Mouse (Mus musculus) brain, adult 2 months (tissue): ENCODE measurements around the gene Fbxl21.

ENCODE experiments used
- DNase-seq: peaks from one replicate; pipeline ENCODE4 v3.0.0; 2011; ENCODE audit warnings: low read depth, low spot score

The Fbxl21 gene

DNA sequence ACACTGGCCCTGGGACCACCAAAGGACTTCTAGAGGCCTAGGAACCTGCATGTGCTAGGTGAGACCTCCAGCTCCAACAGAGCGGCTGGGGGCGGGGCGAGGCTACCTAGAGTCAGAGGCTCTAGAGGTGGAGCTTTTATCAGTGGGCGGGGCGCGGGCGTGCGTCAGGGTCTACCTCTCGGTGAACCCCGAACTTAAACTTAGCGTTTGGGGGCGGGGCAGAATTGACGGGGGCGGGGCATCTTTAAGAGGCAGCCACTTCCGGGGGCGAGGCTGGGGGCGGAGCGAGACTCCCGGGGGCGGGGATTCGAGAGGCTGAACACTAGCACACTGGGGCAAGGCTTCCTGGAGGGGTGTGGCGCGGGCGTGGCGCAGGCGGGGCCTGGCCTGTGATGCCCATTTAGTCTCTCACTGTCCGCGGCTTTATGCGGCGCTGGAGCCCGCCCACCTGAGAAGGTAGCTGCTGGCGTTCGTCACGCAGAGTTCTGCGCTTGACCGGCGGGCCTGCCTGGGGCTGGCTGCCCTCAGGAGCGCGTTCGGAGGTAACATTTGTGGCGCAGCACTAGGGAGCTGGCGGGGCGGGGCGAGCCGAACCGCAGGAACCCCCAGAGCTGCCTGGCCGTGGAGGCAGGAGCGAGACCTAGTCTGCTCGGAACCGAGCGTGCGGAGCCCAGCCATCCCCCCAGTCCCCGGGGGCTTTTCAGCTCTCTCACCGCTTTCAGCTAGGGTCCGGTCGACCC lies at the start of gene Fbxl21:
Gene Fbxl21, plus strand, starts transcription at position 392 of the 740 bp plus-strand sequence.
- DNase-seq, result peak; percentile 96

DNA sequence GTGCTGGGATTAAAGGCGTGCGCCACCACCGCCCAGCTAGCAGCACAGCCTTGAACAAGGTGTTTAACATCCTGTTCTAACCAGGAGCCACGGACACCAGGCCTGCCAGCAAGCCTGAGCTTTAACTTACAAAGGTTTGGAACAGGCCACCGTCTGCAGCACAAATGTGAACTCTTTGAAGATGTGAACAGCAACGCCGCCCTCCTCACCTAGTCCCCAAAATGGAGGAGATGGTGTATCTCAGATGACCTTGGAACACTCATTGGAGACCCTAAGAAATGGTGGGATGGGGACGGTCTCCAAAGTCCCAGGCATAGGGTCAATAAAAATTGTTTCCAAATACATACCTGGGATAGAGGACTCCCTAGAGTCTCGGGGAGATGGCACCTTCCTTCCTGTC lies 49.6 kb upstream of the Fbxl21 start:
- DNase-seq, result no peak

DNA sequence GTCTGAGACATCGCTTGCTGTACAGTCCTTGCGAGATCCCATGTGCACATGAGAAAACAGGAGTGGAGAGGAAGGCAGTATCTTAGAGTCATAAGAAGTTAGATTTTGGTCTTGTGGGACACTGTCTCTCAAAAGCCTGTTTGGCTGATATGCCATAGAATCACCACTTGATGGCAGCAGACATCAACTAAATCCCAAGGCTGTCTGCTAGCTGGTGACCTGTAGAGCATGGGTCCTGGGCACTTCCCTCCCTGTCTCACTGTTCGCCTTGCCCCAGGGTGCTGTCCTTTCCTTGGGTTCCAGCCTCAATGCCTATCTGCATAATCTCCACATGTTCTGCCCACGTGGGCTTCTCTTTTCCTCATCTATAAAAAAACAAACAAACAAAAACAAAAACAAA lies 46.9 kb upstream of the Fbxl21 start:
- DNase-seq, result peak; percentile 84

GRCm38 (mm10) chr13:56476790-56477189 lies 45.5 kb upstream of the Fbxl21 start:
- no peak for DNase-seq

GRCm38 (mm10) chr13:56477271-56477670 lies 45.0 kb upstream of the Fbxl21 start:
- peak; percentile 72 for DNase-seq

- DNase-seq, result no peak
Measured at GRCm38 (mm10) chr13:56478027-56478426, 44.2 kb upstream of the Fbxl21 start.

DNA sequence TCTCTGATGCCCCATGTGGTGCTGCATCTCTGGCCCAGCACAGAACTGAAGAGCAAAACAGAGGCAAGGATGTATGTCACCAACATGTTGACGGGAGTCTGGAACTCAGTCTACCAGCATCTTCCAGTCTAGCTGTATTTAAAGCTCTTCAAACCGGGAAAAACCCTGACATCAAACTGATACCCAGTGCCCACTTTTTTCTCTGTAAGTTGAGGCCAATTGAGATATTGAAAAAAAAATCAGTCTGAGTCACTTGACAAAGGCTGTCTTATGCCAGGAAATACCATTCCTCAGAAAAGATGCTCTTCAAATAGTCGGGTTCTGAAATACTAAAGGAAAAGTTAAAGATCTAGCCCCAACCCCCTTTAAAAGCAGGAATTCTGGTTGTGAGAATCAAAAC lies 40.1 kb upstream of the Fbxl21 start, which contains the start of gene Il9:
Gene Il9, minus strand, starts transcription at position 101 of the 400 bp plus-strand sequence.
- DNase-seq, result no peak

DNA sequence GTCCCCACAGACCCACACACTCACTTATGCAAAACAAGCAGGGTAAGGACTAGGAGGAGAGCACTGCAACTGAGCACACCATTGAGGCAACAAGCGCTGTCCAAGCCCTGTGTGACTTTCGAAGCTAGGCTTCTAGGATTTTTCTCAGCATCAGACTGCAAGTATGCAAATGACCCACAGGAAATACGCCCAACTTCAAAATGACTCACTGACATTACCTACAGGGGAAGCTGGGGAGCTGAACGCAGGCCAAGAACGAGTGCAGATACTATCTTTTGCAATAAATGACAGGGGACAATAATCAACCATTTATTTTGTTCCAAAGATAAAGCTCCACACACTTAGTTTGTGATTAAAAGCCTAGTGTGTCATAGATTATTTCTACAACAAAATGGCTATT lies 34.3 kb upstream of the Fbxl21 start:
- peak; percentile 18 for DNase-seq

DNA sequence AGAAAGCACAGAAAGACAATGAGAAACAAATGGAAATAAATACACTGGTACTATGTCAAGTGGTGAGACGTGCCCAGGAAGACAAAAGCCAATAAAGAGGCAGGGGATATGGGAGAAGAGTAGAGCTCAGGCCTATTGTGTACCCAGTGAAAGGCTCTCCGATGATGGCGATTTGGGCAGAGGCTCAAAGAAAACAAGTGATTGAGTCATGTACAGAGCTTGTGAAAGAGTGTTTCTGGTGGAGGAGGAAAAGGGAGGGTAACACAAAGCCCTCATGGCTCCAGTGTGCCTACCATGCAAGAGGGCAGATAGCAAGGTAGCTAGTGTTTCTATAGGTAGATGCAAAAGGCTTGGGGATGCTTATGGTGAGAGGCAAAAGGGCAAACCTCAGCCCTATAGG lies 27.8 kb upstream of the Fbxl21 start:
- DNase-seq, result no peak

GRCm38 (mm10) chr13:56500132-56500531 lies 22.1 kb upstream of the Fbxl21 start:
- DNase-seq, result peak; percentile 37

GRCm38 (mm10) chr13:56500636-56501035 lies 21.6 kb upstream of the Fbxl21 start:
- DNase-seq, result no peak

DNA sequence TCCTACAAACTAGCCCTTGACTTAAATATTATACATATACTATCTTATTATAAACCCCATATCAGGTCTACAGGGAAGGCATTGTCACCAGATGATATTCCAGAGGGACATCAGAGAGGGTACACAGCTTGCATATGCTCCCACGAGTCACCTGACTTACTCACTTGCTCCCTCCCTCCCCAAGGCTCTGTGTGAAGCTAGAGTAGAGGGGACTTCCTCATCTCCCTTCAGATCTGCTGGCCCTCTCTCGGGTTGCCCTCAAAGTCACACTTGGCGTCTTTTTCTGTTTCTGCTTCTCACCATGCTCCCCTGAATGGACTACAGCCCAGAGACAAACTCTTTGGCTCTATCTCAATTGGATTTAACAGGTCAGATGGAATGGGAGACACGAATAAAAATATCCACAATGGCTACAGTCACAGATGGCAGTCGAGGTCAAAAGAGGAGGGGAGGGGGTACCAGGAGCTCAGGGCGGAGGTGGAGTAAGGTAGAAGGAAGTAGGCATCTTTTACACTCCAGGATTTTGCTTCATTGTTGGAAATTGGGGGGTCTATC lies 20.3 kb upstream of the Fbxl21 start:
- DNase-seq, result peak; percentile 53

DNA sequence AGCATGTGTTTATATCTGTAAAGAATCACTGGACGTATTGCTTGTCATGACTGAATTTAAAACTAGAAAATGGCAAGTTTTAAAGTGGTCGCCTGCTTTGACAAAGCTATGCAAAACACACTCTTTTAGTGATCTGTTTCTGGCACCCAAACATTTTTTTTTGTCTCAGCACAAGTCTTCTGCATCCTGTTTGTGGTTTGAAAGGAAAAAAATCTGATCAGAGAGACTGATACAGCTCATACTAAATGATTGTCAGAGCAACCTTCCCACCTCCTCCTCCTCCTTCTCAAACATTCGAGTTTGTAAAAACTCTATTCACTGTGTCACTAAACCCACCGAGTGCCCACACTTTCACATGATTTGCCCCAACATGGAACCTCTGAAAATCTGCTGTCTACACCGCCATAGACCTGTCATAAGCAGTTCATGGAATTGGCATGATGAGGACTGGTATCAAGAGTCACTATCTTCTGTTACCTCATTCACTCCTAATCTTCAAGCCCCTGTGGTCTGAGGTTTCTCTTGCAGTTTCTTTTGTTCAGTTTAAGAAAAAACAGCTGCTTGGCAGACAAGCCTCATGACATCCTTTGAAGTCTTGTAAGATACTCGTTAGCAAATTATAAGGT lies 15.3 kb upstream of the Fbxl21 start:
- no peak for DNase-seq

DNA sequence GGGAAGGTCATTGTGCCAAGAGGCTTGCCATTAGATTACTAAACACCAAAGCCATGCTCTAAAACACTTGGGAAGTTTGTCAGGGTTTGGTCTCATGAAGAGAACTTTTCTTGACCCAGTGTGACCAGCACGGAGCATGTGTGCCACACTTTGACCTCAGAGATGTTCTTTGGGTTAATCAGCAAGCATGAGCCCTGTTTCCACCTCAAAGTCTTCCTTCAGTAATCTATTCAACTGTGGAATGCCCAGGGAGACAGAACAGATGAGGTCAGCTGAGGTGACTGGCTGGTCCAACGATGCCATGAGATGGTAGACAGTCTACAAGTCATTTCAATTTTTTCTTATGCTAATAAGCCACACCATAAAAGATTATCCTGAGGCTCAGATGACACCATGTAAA lies 12.5 kb upstream of the Fbxl21 start:
- no peak for DNase-seq

DNA sequence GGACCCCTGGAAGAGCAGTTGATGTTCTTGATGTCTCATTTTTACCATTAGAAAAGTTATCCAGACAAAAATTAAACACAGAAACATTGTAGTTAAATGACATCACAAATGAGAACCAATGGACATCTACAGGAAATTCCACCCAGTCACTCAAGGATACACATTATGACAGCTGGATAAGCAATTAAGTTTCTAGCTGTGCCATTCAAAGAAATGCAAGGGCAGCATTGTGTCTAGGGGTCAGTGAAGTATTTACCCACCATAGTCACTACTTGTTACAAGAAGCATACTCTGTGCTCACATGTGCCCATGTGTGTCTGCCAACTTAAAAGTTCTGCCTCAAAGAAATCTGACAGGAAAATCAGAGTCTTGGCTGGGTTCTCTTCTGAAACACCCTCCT lies 8.7 kb upstream of the Fbxl21 start:
- DNase-seq, result no peak

DNA sequence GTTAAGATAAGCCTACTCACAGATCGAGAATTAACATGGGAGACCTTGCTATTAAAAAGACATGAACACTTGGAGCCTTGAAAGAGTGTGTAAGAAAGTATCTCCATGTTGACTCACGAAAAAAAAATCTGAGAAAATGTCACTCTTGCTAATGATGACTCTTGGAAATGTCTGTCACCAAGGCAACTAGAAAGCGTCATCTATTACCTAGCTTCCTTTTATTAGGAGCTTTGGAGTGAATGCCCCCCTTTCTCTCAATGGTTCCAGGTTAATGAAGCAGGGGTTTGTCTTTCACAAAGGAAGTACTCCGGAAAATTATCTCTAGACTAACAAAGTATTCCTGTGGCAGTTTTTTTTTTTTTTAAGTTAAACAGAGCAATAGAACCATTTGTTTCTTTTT lies 6.0 kb upstream of the Fbxl21 start:
- DNase-seq, result peak; percentile 12

GRCm38 (mm10) chr13:56516816-56517215 lies 5.5 kb upstream of the Fbxl21 start:
- no peak for DNase-seq

- DNase-seq, result peak; percentile 10
Measured at GRCm38 (mm10) chr13:56522821-56523167, 522 bp downstream of the Fbxl21 start.

GRCm38 (mm10) chr13:56526871-56527270 lies 4.6 kb downstream of the Fbxl21 start:
- no peak for DNase-seq

GRCm38 (mm10) chr13:56527846-56528245 lies 5.6 kb downstream of the Fbxl21 start:
- DNase-seq, result no peak

DNA sequence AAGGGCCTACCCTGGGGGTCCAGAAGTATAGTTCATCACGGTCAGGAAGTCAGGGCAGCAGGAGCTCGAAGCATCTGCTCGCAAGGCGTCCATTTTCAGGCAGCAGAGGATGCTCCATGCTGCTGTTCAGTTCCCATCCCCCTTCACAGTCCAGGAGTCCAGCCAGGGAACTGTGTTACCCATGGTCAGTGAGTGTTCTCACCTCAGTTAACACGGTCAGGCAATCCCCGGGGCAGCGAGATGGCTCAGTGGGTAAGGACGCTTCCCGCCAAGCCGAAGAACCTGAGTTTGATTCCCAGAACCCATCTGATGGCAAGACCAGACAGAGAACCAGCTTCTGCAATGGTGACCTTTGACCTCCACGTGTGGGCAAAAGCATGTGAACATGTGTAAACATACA lies 6.0 kb downstream of the Fbxl21 start:
- DNase-seq, result no peak

DNA sequence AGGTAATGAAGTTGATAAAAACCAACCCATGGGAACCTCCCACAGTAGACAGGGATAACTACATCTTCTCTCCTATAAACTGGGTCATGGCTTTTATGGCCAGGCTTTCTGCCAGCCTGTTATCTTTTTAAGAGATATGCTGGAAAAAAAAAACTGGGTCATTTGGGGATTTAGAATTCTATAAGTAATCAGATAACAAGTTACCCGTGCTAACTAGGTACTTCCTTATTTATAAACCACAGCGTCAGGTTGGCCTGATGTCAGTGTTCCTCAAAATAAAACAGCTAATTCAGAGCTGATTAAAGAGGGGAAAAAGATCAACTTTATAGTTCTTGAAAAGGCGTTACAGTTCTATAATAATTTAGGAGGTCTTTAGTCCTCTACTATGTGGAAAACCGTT lies 6.8 kb downstream of the Fbxl21 start:
- no peak for DNase-seq

DNA sequence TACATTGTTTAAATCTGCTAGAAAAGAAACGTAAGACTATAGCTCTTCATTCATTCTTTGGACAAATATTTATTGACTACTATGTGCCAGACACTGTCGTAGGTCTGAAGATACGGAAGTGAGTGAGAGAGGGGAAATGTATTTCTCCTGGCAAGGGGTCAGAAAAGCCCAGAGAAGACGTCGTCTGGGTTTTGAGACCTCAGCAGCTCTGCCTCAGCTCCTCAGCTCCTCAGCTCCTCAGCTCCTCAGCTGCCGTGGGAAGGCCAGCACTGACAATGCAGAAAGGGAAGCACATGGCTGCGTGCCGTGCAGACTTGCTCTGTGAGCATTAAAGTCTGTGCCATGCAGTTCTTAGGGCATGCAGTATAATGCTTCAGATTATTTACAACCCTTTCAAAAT lies 7.4 kb downstream of the Fbxl21 start:
- no peak for DNase-seq
